Mouse (Mus musculus): ENCODE results near the gene Flrt1.

Gene Flrt1

GRCm38 (mm10) chr19:7130317-7130716 lies 24.8 kb upstream of the Flrt1 start:
- DNase-seq (ENCODE audit: low spot score), result no peak

GRCm38 (mm10) chr19:7128551-7129475 lies 23.3 kb upstream of the Flrt1 start:
- DNase-seq (ENCODE audit: low spot score), result no peak

GRCm38 (mm10) chr19:7126933-7127332 lies 21.4 kb upstream of the Flrt1 start:
- no peak for DNase-seq (ENCODE audit: low spot score)

- DNase-seq (ENCODE audit: low spot score), result no peak
Observed at GRCm38 (mm10) chr19:7126209-7126608, 20.7 kb upstream of the Flrt1 start.

GRCm38 (mm10) chr19:7125526-7126156 lies 20.1 kb upstream of the Flrt1 start:
- no peak for DNase-seq (ENCODE audit: low spot score)

- no peak for DNase-seq (ENCODE audit: low spot score)
Observed at GRCm38 (mm10) chr19:7122698-7123306, 17.3 kb upstream of the Flrt1 start.

GRCm38 (mm10) chr19:7122277-7122676 lies 16.7 kb upstream of the Flrt1 start:
- no peak for DNase-seq (ENCODE audit: low spot score)

GRCm38 (mm10) chr19:7121252-7121651 lies 15.7 kb upstream of the Flrt1 start:
- no peak for DNase-seq (ENCODE audit: low spot score)

- DNase-seq (ENCODE audit: low spot score), result no peak
Observed at GRCm38 (mm10) chr19:7117653-7118307, 12.3 kb upstream of the Flrt1 start.

- no peak for DNase-seq (ENCODE audit: low spot score)
Observed at GRCm38 (mm10) chr19:7117141-7117540, 11.6 kb upstream of the Flrt1 start.

GRCm38 (mm10) chr19:7116038-7116731 lies 10.7 kb upstream of the Flrt1 start:
- no peak for DNase-seq (ENCODE audit: low spot score)

- no peak for DNase-seq (ENCODE audit: low spot score)
Observed at GRCm38 (mm10) chr19:7113574-7113973, 8.0 kb upstream of the Flrt1 start.

GRCm38 (mm10) chr19:7112628-7113027 lies 7.1 kb upstream of the Flrt1 start:
- DNase-seq (ENCODE audit: low spot score), result no peak

- DNase-seq (ENCODE audit: low spot score), result no peak
Observed at GRCm38 (mm10) chr19:7111710-7112109, 6.2 kb upstream of the Flrt1 start.

- DNase-seq (ENCODE audit: low spot score), result no peak
Observed at GRCm38 (mm10) chr19:7111309-7111708, 5.8 kb upstream of the Flrt1 start.

- DNase-seq (ENCODE audit: low spot score), result no peak
Observed at GRCm38 (mm10) chr19:7110875-7111274, 5.3 kb upstream of the Flrt1 start.

- no peak for DNase-seq (ENCODE audit: low spot score)
Observed at GRCm38 (mm10) chr19:7110097-7110496, 4.6 kb upstream of the Flrt1 start.

- DNase-seq (ENCODE audit: low spot score), result peak; percentile 45
Observed at GRCm38 (mm10) chr19:7108114-7108905, 2.8 kb upstream of the Flrt1 start.

GRCm38 (mm10) chr19:7107174-7107573 lies 1.6 kb upstream of the Flrt1 start:
- no peak for DNase-seq (ENCODE audit: low spot score)

- DNase-seq (ENCODE audit: low spot score), result no peak
Observed at GRCm38 (mm10) chr19:7106566-7106965, 1.0 kb upstream of the Flrt1 start.

GRCm38 (mm10) chr19:7103993-7104401 lies 1.5 kb downstream of the Flrt1 start:
- peak; percentile 38 for DNase-seq (ENCODE audit: low spot score)
